Mouse (Mus musculus): ENCODE data around the gene Cyp24a1. TPM values are rescaled to one million over a fixed set of nuclear protein-coding genes. Genes with fewer than 3 reads are reported as not detected.

Cyp24a1 gene
- polyA plus RNA-seq, 1 experiment from 2014 or later, result 0.22 TPM

DNA sequence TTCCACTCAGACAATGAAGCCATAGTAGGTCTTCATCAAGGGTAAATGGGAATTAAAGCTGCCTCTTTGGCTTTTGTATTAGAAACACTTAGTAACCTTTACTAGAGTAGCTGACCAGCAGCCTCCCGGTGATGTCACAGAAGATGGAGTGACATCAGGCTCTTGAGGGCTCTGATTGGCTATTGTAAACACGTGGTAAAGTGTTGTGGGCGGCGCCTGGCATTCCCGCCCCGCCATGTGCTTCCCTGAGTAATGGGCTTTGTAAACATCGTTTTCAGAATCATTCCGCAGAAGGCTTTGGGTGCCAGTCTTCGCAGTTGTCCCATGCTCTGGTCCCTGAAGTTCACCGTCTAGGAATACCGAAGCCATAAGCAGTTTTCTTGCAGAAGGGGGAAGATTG, 13.0 kb downstream of the Cyp24a1 start:
- 81% methylated on average over 11 of the region's 11 CpGs for WGBS
- Histone ChIP-seq H3K4me1 (ENCODE audit: control insufficient read depth, insufficient read depth, low read length) (no peaks in the 10 kb centered on the region), H3K27ac (replicated peaks; ENCODE audit: low read depth, low read length) (no peak overlapping the region), H3K27me3 (ENCODE audit: control insufficient read depth, insufficient read depth, low read length) (no peaks in the 10 kb centered on the region), H3K4me2 (ENCODE audit: low read length) (no peak overlapping the region), H3K36me3 (ENCODE audit: control insufficient read depth, insufficient read depth, low read length) (no peaks in the 10 kb centered on the region), H3K9me3 (ENCODE audit: control insufficient read depth, low read length) (no peaks in the 10 kb centered on the region), H3K4me3 (replicated peaks; ENCODE audit: low read depth, low read length) (no peak overlapping the region), H3K9ac (replicated peaks; ENCODE audit: low read length) (no peak overlapping the region)
- ATAC-seq (ENCODE audit: low FRiP score, low TSS enrichment) (no peak), DNase-seq (no peak)

DNA sequence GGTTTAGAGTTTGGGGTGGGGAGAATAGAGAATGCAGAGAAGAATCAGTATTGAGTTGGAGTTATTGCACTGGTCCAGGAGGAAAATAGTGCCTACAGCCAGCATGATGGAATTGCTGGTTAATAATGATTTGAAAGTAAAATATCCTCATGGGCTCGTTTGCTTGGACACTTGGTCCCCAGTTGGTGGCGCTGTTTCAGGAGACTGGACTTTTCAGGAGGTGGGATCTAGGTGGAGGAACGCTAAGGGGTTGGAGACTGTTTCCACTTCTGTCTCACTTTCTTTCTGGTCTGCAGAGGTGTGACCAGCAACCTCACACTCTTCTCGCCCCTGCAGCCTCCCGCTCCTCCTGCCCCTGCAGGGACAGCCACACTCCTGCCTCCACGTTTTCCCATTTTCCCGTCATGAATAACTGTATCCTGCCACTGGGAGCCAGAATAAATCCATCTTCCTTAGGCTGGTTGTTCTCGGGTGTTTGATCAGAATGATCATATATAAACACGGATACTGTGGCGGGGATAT, 14.9 kb downstream of the Cyp24a1 start:
- no peaks in the 10 kb centered on the region for H3K27me3 ChIP-seq (ENCODE audit: control insufficient read depth, insufficient read depth, low read length)
- WGBS, result 75% methylated on average over 10 of the region's 10 CpGs
- no peak for ATAC-seq (ENCODE audit: low FRiP score, low TSS enrichment)
- no peak overlapping the region for H3K27ac ChIP-seq (replicated peaks; ENCODE audit: low read depth, low read length)
- no peak overlapping the region for H3K9ac ChIP-seq (replicated peaks; ENCODE audit: low read length)
- H3K4me2 ChIP-seq (ENCODE audit: low read length), result no peak overlapping the region
- H3K4me1 ChIP-seq (ENCODE audit: control insufficient read depth, insufficient read depth, low read length), result no peaks in the 10 kb centered on the region
- no peaks in the 10 kb centered on the region for H3K9me3 ChIP-seq (ENCODE audit: control insufficient read depth, low read length)
- no peak for DNase-seq
- H3K4me3 ChIP-seq (replicated peaks; ENCODE audit: low read depth, low read length), result no peak overlapping the region
- H3K36me3 ChIP-seq (ENCODE audit: control insufficient read depth, insufficient read depth, low read length), result no peaks in the 10 kb centered on the region

DNA sequence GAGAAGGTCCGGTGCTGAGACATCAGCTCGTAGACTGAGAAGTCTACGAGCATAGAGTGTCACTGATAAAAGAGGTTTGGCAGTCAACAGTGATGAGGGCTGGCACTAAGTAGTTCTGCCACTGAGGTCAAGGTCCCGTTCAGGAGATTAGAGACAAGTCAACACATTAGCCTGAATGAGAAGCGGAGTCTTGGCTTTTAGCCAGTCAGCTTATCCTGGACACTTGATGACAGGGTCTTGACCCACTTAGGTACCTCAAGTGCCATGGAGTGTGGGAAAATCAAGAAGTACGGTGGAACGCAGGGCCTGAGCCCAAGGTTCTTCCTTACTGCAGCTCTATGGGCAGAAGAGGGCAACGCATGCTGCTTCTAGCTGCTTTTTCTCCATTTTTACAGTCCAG, 20.3 kb downstream of the Cyp24a1 start:
- Histone ChIP-seq H3K9ac (replicated peaks; ENCODE audit: low read length) (no peak overlapping the region), H3K9me3 (ENCODE audit: control insufficient read depth, low read length) (no peaks in the 10 kb centered on the region), H3K27ac (replicated peaks; ENCODE audit: low read depth, low read length) (no peak overlapping the region), H3K36me3 (ENCODE audit: control insufficient read depth, insufficient read depth, low read length) (no peaks in the 10 kb centered on the region), H3K4me1 (ENCODE audit: control insufficient read depth, insufficient read depth, low read length) (no peaks in the 10 kb centered on the region), H3K4me2 (ENCODE audit: low read length) (no peak overlapping the region), H3K27me3 (ENCODE audit: control insufficient read depth, insufficient read depth, low read length) (no peaks in the 10 kb centered on the region), H3K4me3 (replicated peaks; ENCODE audit: low read depth, low read length) (no peak overlapping the region)
- whole genome bisulfite sequencing, result 85% methylated on average over 8 of the region's 8 CpGs
- no peak for DNase-seq
- no peak for ATAC-seq (ENCODE audit: low FRiP score, low TSS enrichment)

DNA sequence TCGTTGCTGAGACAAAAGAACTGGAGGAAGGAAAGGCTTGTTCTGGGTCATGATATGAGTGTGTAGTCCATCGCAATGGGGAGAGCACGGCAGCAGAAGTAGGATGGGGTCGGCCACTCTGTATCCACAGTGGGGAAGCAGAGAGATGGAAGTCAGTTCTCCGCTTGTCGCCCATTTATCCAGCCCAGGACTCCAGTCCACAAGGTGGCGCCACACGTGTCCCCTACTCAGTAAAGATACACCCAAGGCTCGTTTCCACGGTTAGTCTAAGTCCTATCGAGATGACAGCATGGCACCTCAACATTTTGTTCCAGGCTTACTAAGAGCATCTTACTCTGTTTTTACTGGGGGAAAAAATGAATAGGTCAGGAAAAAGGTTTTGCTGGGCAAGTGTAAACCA, 20.7 kb downstream of the Cyp24a1 start:
- DNase-seq (no peak), ATAC-seq (ENCODE audit: low FRiP score, low TSS enrichment) (no peak)
- no peak overlapping the region for H3K4me2 ChIP-seq (ENCODE audit: low read length)
- H3K4me1 ChIP-seq (ENCODE audit: control insufficient read depth, insufficient read depth, low read length), result no peaks in the 10 kb centered on the region
- H3K9me3 ChIP-seq (ENCODE audit: control insufficient read depth, low read length), result no peaks in the 10 kb centered on the region
- H3K4me3 ChIP-seq (replicated peaks; ENCODE audit: low read depth, low read length), result no peak overlapping the region
- 87% methylated on average over 11 of the region's 11 CpGs for WGBS
- no peak overlapping the region for H3K27ac ChIP-seq (replicated peaks; ENCODE audit: low read depth, low read length)
- no peak overlapping the region for H3K9ac ChIP-seq (replicated peaks; ENCODE audit: low read length)
- no peaks in the 10 kb centered on the region for H3K27me3 ChIP-seq (ENCODE audit: control insufficient read depth, insufficient read depth, low read length)
- H3K36me3 ChIP-seq (ENCODE audit: control insufficient read depth, insufficient read depth, low read length), result no peaks in the 10 kb centered on the region

DNA sequence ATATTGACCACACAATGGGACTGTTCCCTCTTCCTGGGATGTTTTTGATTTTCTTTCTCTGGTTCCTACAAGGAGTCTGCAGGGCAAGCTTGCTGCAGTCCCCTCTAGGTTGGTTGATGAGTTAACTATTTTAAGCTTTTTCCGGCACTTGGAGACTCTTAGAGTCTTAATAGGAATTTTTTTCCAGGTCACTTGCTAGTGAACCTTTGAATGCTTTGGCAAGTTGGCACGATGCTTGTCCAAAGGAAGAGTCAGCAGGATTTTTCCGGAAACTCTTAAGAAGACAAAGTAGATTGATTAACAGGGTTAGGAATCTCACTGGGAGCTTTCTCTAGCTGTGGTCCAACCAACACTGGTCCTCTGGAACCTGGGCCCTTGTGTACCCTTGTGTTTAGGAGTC, 21.8 kb downstream of the Cyp24a1 start:
- Histone ChIP-seq H3K4me2 (ENCODE audit: low read length) (no peak overlapping the region), H3K4me3 (replicated peaks; ENCODE audit: low read depth, low read length) (no peak overlapping the region), H3K9me3 (ENCODE audit: control insufficient read depth, low read length) (no peaks in the 10 kb centered on the region), H3K4me1 (ENCODE audit: control insufficient read depth, insufficient read depth, low read length) (no peaks in the 10 kb centered on the region), H3K27ac (replicated peaks; ENCODE audit: low read depth, low read length) (no peak overlapping the region), H3K27me3 (ENCODE audit: control insufficient read depth, insufficient read depth, low read length) (no peaks in the 10 kb centered on the region; the same call in 1 of the 2 replicates), H3K36me3 (ENCODE audit: control insufficient read depth, insufficient read depth, low read length) (no peaks in the 10 kb centered on the region), H3K9ac (replicated peaks; ENCODE audit: low read length) (no peak overlapping the region)
- ATAC-seq (ENCODE audit: low FRiP score, low TSS enrichment) (no peak), DNase-seq (no peak)
- WGBS, result 86% methylated on average over 3 of the region's 3 CpGs

DNA sequence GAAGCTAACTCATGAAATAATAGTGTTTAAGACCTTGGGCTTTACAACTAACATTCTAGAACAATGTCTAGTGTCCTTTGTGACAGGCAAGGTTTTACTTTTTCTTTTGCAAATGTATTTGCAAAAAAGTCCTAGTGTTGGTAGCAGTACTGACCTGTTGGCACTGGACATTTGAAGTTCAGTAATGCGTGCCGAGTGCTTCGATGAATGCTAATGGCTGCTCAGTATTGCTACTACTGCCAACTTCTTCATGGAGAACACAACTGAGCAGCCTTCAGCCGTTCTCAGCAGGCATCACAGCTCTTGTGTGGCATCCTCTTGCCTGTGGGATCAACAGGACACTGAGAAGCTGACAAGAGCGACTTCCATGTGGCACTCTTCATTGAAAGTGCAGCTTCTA, 22.8 kb downstream of the Cyp24a1 start:
- H3K9ac ChIP-seq (replicated peaks; ENCODE audit: low read length), result no peak overlapping the region
- ATAC-seq (ENCODE audit: low FRiP score, low TSS enrichment), result no peak
- 95% methylated on average over 5 of the region's 5 CpGs for WGBS

DNA sequence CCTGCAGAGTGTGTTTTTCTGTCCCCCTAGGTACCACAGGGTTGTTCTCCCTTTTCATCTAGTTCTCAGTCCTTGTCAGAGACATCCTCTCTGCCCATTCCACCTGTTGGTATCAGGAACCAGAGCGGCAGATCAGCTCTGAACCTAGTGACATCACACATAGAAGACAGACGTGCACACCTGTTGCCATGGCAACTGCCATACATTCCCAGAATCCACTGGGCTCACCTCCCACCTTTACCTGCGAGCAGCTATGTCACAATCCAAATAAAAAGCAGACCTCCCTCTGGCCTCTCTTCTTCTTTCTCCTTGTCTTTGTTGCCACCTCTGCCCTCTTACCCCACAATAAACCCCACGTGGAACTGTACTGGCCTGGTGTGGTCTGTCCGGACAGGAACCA, 26.4 kb downstream of the Cyp24a1 start:
- Histone ChIP-seq H3K9ac (replicated peaks; ENCODE audit: low read length) (no peak overlapping the region), H3K27ac (replicated peaks; ENCODE audit: low read depth, low read length) (no peak overlapping the region), H3K4me1 (ENCODE audit: control insufficient read depth, insufficient read depth, low read length) (0 out of 2 replicates have a peak, but pooled peaks cover 5% of the 10 kb centered on the region), H3K4me2 (ENCODE audit: low read length) (no peak overlapping the region), H3K9me3 (ENCODE audit: control insufficient read depth, low read length) (no peaks in the 10 kb centered on the region), H3K4me3 (replicated peaks; ENCODE audit: low read depth, low read length) (no peak overlapping the region), H3K36me3 (ENCODE audit: control insufficient read depth, insufficient read depth, low read length) (no peaks in the 10 kb centered on the region), H3K27me3 (ENCODE audit: control insufficient read depth, insufficient read depth, low read length) (no peaks in the 10 kb centered on the region; the same call in 1 of the 2 replicates)
- DNase-seq (peak; percentile 37), ATAC-seq (ENCODE audit: low FRiP score, low TSS enrichment) (no peak)
- WGBS, result 82% methylated on average over 5 of the region's 5 CpGs

More for the DNA sequence above, 22.8 kb downstream of the Cyp24a1 start:
- Histone ChIP-seq H3K4me3 (replicated peaks; ENCODE audit: low read depth, low read length) (no peak overlapping the region), H3K4me1 (ENCODE audit: control insufficient read depth, insufficient read depth, low read length) (0 out of 2 replicates have a peak, but pooled peaks cover 5% of the 10 kb centered on the region), H3K36me3 (ENCODE audit: control insufficient read depth, insufficient read depth, low read length) (no peaks in the 10 kb centered on the region), H3K4me2 (ENCODE audit: low read length) (no peak overlapping the region), H3K9me3 (ENCODE audit: control insufficient read depth, low read length) (no peaks in the 10 kb centered on the region), H3K27ac (replicated peaks; ENCODE audit: low read depth, low read length) (no peak overlapping the region), H3K27me3 (ENCODE audit: control insufficient read depth, insufficient read depth, low read length) (no peaks in the 10 kb centered on the region; the same call in 1 of the 2 replicates)
- no peak for DNase-seq

DNA sequence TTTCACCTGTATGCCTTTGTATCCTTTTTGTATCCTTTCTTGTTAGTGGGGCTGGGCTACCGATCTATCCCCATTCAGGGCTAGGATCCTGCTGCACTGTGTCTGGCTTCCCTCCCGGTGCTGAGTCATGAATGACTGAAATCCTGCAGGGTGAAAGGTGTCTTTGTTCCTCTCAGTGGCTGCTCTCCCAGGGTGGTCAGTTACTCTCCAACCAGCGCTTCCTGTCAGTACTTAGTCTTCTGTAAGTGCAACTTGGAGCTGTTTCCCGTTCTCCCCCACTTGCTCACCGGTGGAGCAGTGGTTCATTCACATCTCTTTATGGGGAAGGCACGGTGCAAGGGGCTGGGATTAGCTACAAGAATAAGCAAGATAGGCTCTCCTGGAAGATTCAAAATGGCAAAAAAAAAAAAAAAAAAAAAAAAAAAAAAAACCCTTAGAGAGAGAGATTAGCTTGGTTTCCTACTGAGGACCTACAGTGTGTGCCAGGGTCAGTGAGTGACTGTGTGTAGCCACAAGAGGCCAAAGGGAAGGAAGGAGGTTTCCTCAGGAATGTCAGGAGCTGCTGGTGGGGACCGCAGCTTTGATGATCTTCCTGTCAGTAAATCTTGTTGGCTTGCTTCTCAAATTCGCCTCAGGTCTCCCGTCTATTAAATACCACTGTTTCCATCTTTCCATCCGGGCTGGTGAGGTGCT, 27.2 kb downstream of the Cyp24a1 start:
- no peaks in the 10 kb centered on the region; the same call in 1 of the 2 replicates for H3K27me3 ChIP-seq (ENCODE audit: control insufficient read depth, insufficient read depth, low read length)
- H3K4me1 ChIP-seq (ENCODE audit: control insufficient read depth, insufficient read depth, low read length), result 0 out of 2 replicates have a peak, but pooled peaks cover 5% of the 10 kb centered on the region
- DNase-seq (peak; percentile 58), ATAC-seq (ENCODE audit: low FRiP score, low TSS enrichment) (no peak)
- no peaks in the 10 kb centered on the region for H3K9me3 ChIP-seq (ENCODE audit: control insufficient read depth, low read length)
- H3K36me3 ChIP-seq (ENCODE audit: control insufficient read depth, insufficient read depth, low read length), result no peaks in the 10 kb centered on the region
- peak overlapping the region; percentile 25; the same call in 1 of the 2 replicates for H3K4me2 ChIP-seq (ENCODE audit: low read length)
- no peak overlapping the region for H3K9ac ChIP-seq (replicated peaks; ENCODE audit: low read length)
- H3K4me3 ChIP-seq (replicated peaks; ENCODE audit: low read depth, low read length), result no peak overlapping the region
- no peak overlapping the region for H3K27ac ChIP-seq (replicated peaks; ENCODE audit: low read depth, low read length)
- WGBS, result 11% methylated on average over 10 of the region's 10 CpGs

DNA sequence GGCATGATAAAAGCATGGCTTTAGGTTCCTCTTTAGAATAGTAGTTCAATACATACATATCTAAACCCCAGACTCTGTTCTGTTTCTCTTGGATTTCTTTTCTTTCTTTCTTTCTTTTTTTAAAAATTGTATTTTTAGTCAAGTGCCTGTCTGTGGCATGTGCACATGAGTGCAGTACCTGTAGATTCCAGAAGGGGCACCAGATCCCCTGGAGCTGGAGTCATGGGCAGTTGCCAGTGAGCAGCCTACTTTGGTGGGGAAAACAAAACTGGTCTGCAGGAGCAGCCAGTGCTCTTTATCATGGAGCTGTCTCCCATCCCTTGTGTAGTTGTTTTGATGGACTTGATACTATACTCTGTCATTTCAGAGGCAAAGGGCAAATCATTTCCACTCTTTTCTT, 28.9 kb downstream of the Cyp24a1 start:
- no peaks in the 10 kb centered on the region for H3K36me3 ChIP-seq (ENCODE audit: control insufficient read depth, insufficient read depth, low read length)
- no peaks in the 10 kb centered on the region; the same call in 1 of the 2 replicates for H3K27me3 ChIP-seq (ENCODE audit: control insufficient read depth, insufficient read depth, low read length)
- no peak overlapping the region for H3K27ac ChIP-seq (replicated peaks; ENCODE audit: low read depth, low read length)
- no peaks in the 10 kb centered on the region for H3K9me3 ChIP-seq (ENCODE audit: control insufficient read depth, low read length)
- H3K4me2 ChIP-seq (ENCODE audit: low read length), result no peak overlapping the region
- DNase-seq (no peak), ATAC-seq (ENCODE audit: low FRiP score, low TSS enrichment) (no peak)
- H3K9ac ChIP-seq (replicated peaks; ENCODE audit: low read length), result no peak overlapping the region
- H3K4me1 ChIP-seq (ENCODE audit: control insufficient read depth, insufficient read depth, low read length), result 0 out of 2 replicates have a peak, but pooled peaks cover 5% of the 10 kb centered on the region
- no peak overlapping the region for H3K4me3 ChIP-seq (replicated peaks; ENCODE audit: low read depth, low read length)

Data from midbrain, embryonic 14.5 days (tissue).